Mouse (Mus musculus) MEL (cell line): ENCODE data around the gene Lyg2. TPM values are rescaled to one million over a fixed set of nuclear protein-coding genes. Genes with fewer than 3 reads are reported as not detected.

Experiments used
- DNase-seq: peaks from one replicate; pipeline ENCODE4 v3.0.0; 2011; ENCODE audit warnings: low read depth, low spot score
- H3K27ac ChIP-seq: 2 replicates; pipeline ENCODE4 v1.5.1; 2012; ENCODE audit warnings: low read depth, mild to moderate bottlenecking, control low read depth, low read length, moderate library complexity; ENCODE audit not compliant: control insufficient read depth
- H3K27me3 ChIP-seq, 2 experiments: fragments of 150-350 bp in 1 of 2; sonication (generic) in 1 of 2; 2 replicates each; pipeline ENCODE4 v1.6.1; 2012; ENCODE audit warnings: low read length in 2 of 2, mild to moderate bottlenecking in 2 of 2, improper control_type of control experiment in 1 of 2, moderate library complexity in 1 of 2; ENCODE audit not compliant: insufficient read depth in 2 of 2, control insufficient read depth in 1 of 2
- H3K36me3 ChIP-seq, 2 experiments: 2 replicates each; pipeline ENCODE4 v1.6.1; 2012 to 2014; ENCODE audit warnings: low read length in 2 of 2, improper control_type of control experiment in 1 of 2, inconsistent platforms in 1 of 2, mild to moderate bottlenecking in 1 of 2; ENCODE audit not compliant: insufficient read depth in 2 of 2, control insufficient read depth in 1 of 2
- H3K4me1 ChIP-seq, 2 experiments: fragments of 150-350 bp in 1 of 2; sonication (generic) in 1 of 2; 2 replicates each; pipeline ENCODE4 v1.6.1; 2012; ENCODE audit warnings: low read length in 2 of 2, improper control_type of control experiment in 1 of 2, mild to moderate bottlenecking in 1 of 2; ENCODE audit not compliant: insufficient read depth in 2 of 2, control insufficient read depth in 1 of 2
- H3K4me3 ChIP-seq, 2 experiments: fragments of 150-350 bp in 1 of 2; sonication (generic) in 1 of 2; 2 replicates each; pipeline ENCODE4 v1.5.1; 2012; ENCODE audit warnings: low read depth in 2 of 2, low read length in 2 of 2, mild to moderate bottlenecking in 2 of 2, moderate library complexity in 2 of 2, control low read depth in 1 of 2, improper control_type of control experiment in 1 of 2; ENCODE audit not compliant: control insufficient read depth in 1 of 2, insufficient read depth in 1 of 2
- H3K79me2 ChIP-seq: 2 replicates; pipeline ENCODE4 v1.6.1; 2012; ENCODE audit warnings: mild to moderate bottlenecking, low read length, moderate library complexity; ENCODE audit not compliant: control insufficient read depth, poor library complexity, insufficient read depth
- H3K9ac ChIP-seq: 2 replicates; pipeline ENCODE4 v1.6.1; 2012; ENCODE audit warnings: low read depth, mild to moderate bottlenecking, control low read depth, low read length, moderate library complexity; ENCODE audit not compliant: control insufficient read depth, poor library complexity, severe bottlenecking
- H3K9me3 ChIP-seq: fragments of 150-350 bp; sonication (generic); replicated peaks from 2 replicates; pipeline ENCODE4 v1.6.1; 2012; ENCODE audit warnings: mild to moderate bottlenecking, low read length, improper control_type of control experiment, moderate library complexity; ENCODE audit not compliant: insufficient read depth
- CHD1 ChIP-seq: IDR thresholded peaks from 2 replicates; pipeline ENCODE4 v1.6.1; 2012; ENCODE audit warnings: low read depth, mild to moderate bottlenecking, inconsistent platforms, low read length, improper control_type of control experiment
- CHD2 ChIP-seq: IDR thresholded peaks from 2 replicates; pipeline ENCODE4 v1.6.1; 2011; ENCODE audit warnings: low read length, improper control_type of control experiment
- CTCF ChIP-seq, 3 experiments: IDR thresholded peaks in 2 of 3; conservative IDR thresholded peaks in 1 of 3; 2 replicates each; pipeline ENCODE4 v1.5.1; 2011 to 2012; ENCODE audit warnings: low read length in 3 of 3, low read depth in 2 of 3, mild to moderate bottlenecking in 2 of 3, improper control_type of control experiment in 1 of 3, inconsistent platforms in 1 of 3, mixed read lengths in 1 of 3, moderate library complexity in 1 of 3; ENCODE audit not compliant: control insufficient read depth in 1 of 3, insufficient read depth in 1 of 3, poor library complexity in 1 of 3, severe bottlenecking in 1 of 3
- E2F4 ChIP-seq: IDR thresholded peaks from 2 replicates; pipeline ENCODE4 v1.6.1; 2011; ENCODE audit warnings: low read depth, low read length, improper control_type of control experiment, borderline replicate concordance
- EP300 ChIP-seq, 2 experiments: IDR thresholded peaks; 2 replicates each; pipeline ENCODE4 v1.6.1; 2011; ENCODE audit warnings: improper control_type of control experiment in 2 of 2, low read length in 2 of 2, low read depth in 1 of 2, mild to moderate bottlenecking in 1 of 2
- GABPA ChIP-seq: IDR thresholded peaks from 2 replicates; pipeline ENCODE4 v1.6.1; 2012; ENCODE audit warnings: low read depth, mild to moderate bottlenecking, inconsistent platforms, low read length, improper control_type of control experiment, moderate library complexity
- GATA1 ChIP-seq: IDR thresholded peaks from 2 replicates; pipeline ENCODE4 v1.6.1; 2011; ENCODE audit warnings: low read depth, low read length, improper control_type of control experiment
- HCFC1 ChIP-seq: IDR thresholded peaks from 2 replicates; pipeline ENCODE4 v1.6.1; 2012; ENCODE audit warnings: low read depth, mild to moderate bottlenecking, inconsistent platforms, low read length, improper control_type of control experiment, moderate library complexity
- KAT2A ChIP-seq: conservative IDR thresholded peaks from 2 replicates; pipeline ENCODE4 v1.6.1; 2012; ENCODE audit warnings: low read depth, low read length, improper control_type of control experiment, inconsistent platforms
- MAFK ChIP-seq: IDR thresholded peaks from 2 replicates; pipeline ENCODE4 v1.6.1; 2011; ENCODE audit warnings: low read depth, mild to moderate bottlenecking, low read length, improper control_type of control experiment, borderline replicate concordance
- MAZ ChIP-seq: IDR thresholded peaks from 2 replicates; pipeline ENCODE4 v1.6.1; 2012; ENCODE audit warnings: low read depth, mild to moderate bottlenecking, inconsistent platforms, low read length, improper control_type of control experiment
- MYB ChIP-seq: IDR thresholded peaks from 2 replicates; pipeline ENCODE4 v1.6.1; 2011; ENCODE audit warnings: mild to moderate bottlenecking, low read depth, low read length, improper control_type of control experiment
- MYC ChIP-seq: IDR thresholded peaks from 2 replicates; pipeline ENCODE4 v1.6.1; 2011; ENCODE audit warnings: low read depth, mild to moderate bottlenecking, low read length, improper control_type of control experiment, moderate library complexity
- NELFE ChIP-seq: IDR thresholded peaks from 2 replicates; pipeline ENCODE4 v1.6.1; 2011; ENCODE audit warnings: low read depth, low read length, improper control_type of control experiment
- NRF1 ChIP-seq: IDR thresholded peaks from 2 replicates; pipeline ENCODE4 v1.6.1; 2014; ENCODE audit warnings: low read depth, mild to moderate bottlenecking, inconsistent platforms, low read length, improper control_type of control experiment, moderate library complexity; ENCODE audit not compliant: poor library complexity, insufficient read depth, severe bottlenecking
- POLR2A ChIP-seq, 2 experiments: IDR thresholded peaks; 2 replicates each; pipeline ENCODE4 v1.6.1; 2011 to 2012; ENCODE audit warnings: low read length in 2 of 2, mild to moderate bottlenecking in 2 of 2, control low read depth in 1 of 2, improper control_type of control experiment in 1 of 2, low read depth in 1 of 2, moderate library complexity in 1 of 2; ENCODE audit not compliant: control insufficient read depth in 1 of 2, insufficient read depth in 1 of 2, poor library complexity in 1 of 2
- POLR2AphosphoS2 ChIP-seq: IDR thresholded peaks from 2 replicates; pipeline ENCODE4 v1.6.1; 2011; ENCODE audit warnings: low read length, improper control_type of control experiment
- POLR2AphosphoS5 ChIP-seq: IDR thresholded peaks from 2 replicates; pipeline ENCODE4 v1.6.1; 2012; ENCODE audit warnings: low read depth, borderline replicate concordance, mild to moderate bottlenecking, inconsistent platforms, low read length, moderate library complexity, mixed read lengths
- RAD21 ChIP-seq: IDR thresholded peaks from 2 replicates; pipeline ENCODE4 v1.6.1; 2011; ENCODE audit warnings: mild to moderate bottlenecking, low read depth, low read length, improper control_type of control experiment
- RCOR1 ChIP-seq: IDR thresholded peaks from 2 replicates; pipeline ENCODE4 v1.6.1; 2012; ENCODE audit warnings: low read depth, mild to moderate bottlenecking, inconsistent platforms, low read length, improper control_type of control experiment
- SIN3A ChIP-seq: IDR thresholded peaks from 2 replicates; pipeline ENCODE4 v1.6.1; 2012; ENCODE audit warnings: low read length, improper control_type of control experiment, inconsistent platforms
- SMC3 ChIP-seq: IDR thresholded peaks from 2 replicates; pipeline ENCODE4 v1.6.1; 2011; ENCODE audit warnings: low read depth, low read length, improper control_type of control experiment
- TCF12 ChIP-seq: IDR thresholded peaks from 2 replicates; pipeline ENCODE4 v1.6.1; 2014; ENCODE audit warnings: low read depth, mild to moderate bottlenecking, inconsistent platforms, low read length, improper control_type of control experiment, moderate library complexity
- UBTF ChIP-seq: IDR thresholded peaks from 2 replicates; pipeline ENCODE4 v1.6.1; 2012; ENCODE audit warnings: low read depth, mild to moderate bottlenecking, inconsistent platforms, low read length, improper control_type of control experiment, moderate library complexity, borderline replicate concordance; ENCODE audit not compliant: insufficient read depth
- USF1 ChIP-seq: IDR thresholded peaks from 2 replicates; pipeline ENCODE4 v1.6.1; 2014; ENCODE audit warnings: low read depth, mild to moderate bottlenecking, inconsistent platforms, low read length, improper control_type of control experiment, moderate library complexity
- USF2 ChIP-seq, 2 experiments: IDR thresholded peaks; 2 replicates each; pipeline ENCODE4 v1.6.1; 2011 to 2012; ENCODE audit warnings: improper control_type of control experiment in 2 of 2, low read length in 2 of 2, borderline replicate concordance in 1 of 2, inconsistent platforms in 1 of 2, low read depth in 1 of 2, mild to moderate bottlenecking in 1 of 2; ENCODE audit not compliant: insufficient read depth in 1 of 2
- ZMIZ1 ChIP-seq: IDR thresholded peaks from 2 replicates; pipeline ENCODE4 v1.6.1; 2012; ENCODE audit warnings: low read depth, mild to moderate bottlenecking, inconsistent platforms, low read length, improper control_type of control experiment, moderate library complexity
- ZNF384 ChIP-seq: IDR thresholded peaks from 2 replicates; pipeline ENCODE4 v1.6.1; 2012; ENCODE audit warnings: low read depth, mild to moderate bottlenecking, inconsistent platforms, low read length, improper control_type of control experiment
- polyA plus RNA-seq, 2 experiments: library from polyadenylated mRNA; stranded (reverse) in 1 of 2; unstranded in 1 of 2; fragments of >175 nt in 1 of 2; fragments of >200 nt in 1 of 2; gene quantifications; 2 replicates each; pipeline versions ENCODE4 v1.2.1 to v1.2.4; 2012; ENCODE audit warnings: low replicate concordance in 2 of 2, low read depth in 1 of 2; ENCODE audit not compliant: insufficient read length in 2 of 2, insufficient read depth in 1 of 2, missing spikeins in 1 of 2
- total RNA-seq: library from RNA; depleted of rRNA; stranded (reverse); fragments of 300-350 nt; gene quantifications from 2 replicates; pipeline ENCODE4 v1.2.3, GENCODE M21; 2012

Lyg2 gene
- total and polyA plus RNA-seq, 3 experiments: not detected

DNA sequence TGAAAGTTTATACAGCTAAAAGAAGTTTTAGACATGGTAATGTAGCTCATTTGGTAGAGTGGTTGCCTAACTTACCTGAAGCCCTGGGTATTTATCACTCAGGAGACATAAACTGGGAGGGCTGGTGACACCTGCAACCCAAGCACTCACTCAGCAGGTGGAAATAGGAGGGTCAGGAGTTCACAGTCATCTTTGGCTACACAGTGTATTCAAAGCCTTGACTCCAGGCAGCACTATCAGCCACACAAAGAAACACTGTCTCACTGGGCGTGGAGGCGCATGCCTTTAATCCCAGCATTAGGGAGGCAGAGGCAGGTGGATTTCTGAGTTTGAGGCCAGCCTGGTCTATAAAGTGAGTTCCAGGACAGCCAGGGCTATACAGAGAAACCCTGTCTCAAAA lies 3.5 kb downstream of the Lyg2 start:
- Histone ChIP-seq H3K79me2 (no peaks in the 10 kb centered on the region), H3K9me3 (no peaks in the 10 kb centered on the region), H3K4me3 (no peak overlapping the region), H3K9ac (no peak overlapping the region), H3K27ac (no peak overlapping the region), H3K36me3 (no peaks in the 10 kb centered on the region), H3K27me3 (peaks cover 16 to 20% of the 10 kb centered on the region in 2 experiments), H3K4me1 (no peaks in the 10 kb centered on the region)
- TF ChIP-seq GATA1 (no peak), GABPA (no peak), POLR2AphosphoS5 (no peak), POLR2A (IDR thresholded peaks at IDR 0.05; ENCODE audit: control insufficient read depth in 1 of 2, insufficient read depth in 1 of 2, low read depth in 1 of 2, low read length in 2 of 2, poor library complexity in 1 of 2) (no peak), EP300 (IDR thresholded peaks at IDR 0.05; ENCODE audit: low read depth in 1 of 2, low read length in 2 of 2) (no peak), NRF1 (no peak), UBTF (no peak), RCOR1 (no peak), USF1 (no peak), HCFC1 (no peak), CHD2 (no peak)
- DNase-seq: no peak

GRCm38 (mm10) chr1:37903178-37903577 lies 13.1 kb downstream of the Lyg2 start:
- H3K36me3 ChIP-seq: peaks cover 0 to 2% of the 10 kb centered on the region in 2 experiments; a peak in 2 of 4 replicates
- no peak overlapping the region for H3K27ac ChIP-seq
- H3K79me2 ChIP-seq: no peaks in the 10 kb centered on the region
- no peak overlapping the region for H3K4me3 ChIP-seq
- H3K4me1 ChIP-seq: no peaks in the 10 kb centered on the region
- DNase-seq: peak; percentile 69
- no peak overlapping the region for H3K9ac ChIP-seq
- H3K9me3 ChIP-seq: no peaks in the 10 kb centered on the region
- peaks cover 0 to 3% of the 10 kb centered on the region in 2 experiments; a peak in 3 of 4 replicates for H3K27me3 ChIP-seq
- TF ChIP-seq NRF1: no peak
- TF ChIP-seq GATA1: no peak
- peak; percentile 55 for TF ChIP-seq RAD21
- TF ChIP-seq NELFE: no peak
- no peak for TF ChIP-seq CHD1
- TF ChIP-seq GABPA: no peak
- no peak for TF ChIP-seq UBTF
- TF ChIP-seq HCFC1: no peak
- no peak for TF ChIP-seq POLR2AphosphoS2
- no peak for TF ChIP-seq USF2 (IDR thresholded peaks at IDR 0.05; ENCODE audit: borderline replicate concordance in 1 of 2, insufficient read depth in 1 of 2, low read depth in 1 of 2, low read length in 2 of 2)
- no peak for TF ChIP-seq EP300 (IDR thresholded peaks at IDR 0.05; ENCODE audit: low read depth in 1 of 2, low read length in 2 of 2)
- no peak for TF ChIP-seq KAT2A
- no peak for TF ChIP-seq MYB
- TF ChIP-seq SIN3A: peak; percentile 37; the same call in 1 of the 2 replicates
- no peak for TF ChIP-seq USF1
- TF ChIP-seq MAFK: no peak
- peak; percentile 73 for TF ChIP-seq SMC3
- no peak for TF ChIP-seq POLR2A (IDR thresholded peaks at IDR 0.05; ENCODE audit: control insufficient read depth in 1 of 2, insufficient read depth in 1 of 2, low read depth in 1 of 2, low read length in 2 of 2, poor library complexity in 1 of 2)
- TF ChIP-seq CTCF (IDR thresholded peaks at IDR 0.05 in 2 of 3, conservative IDR thresholded peaks at IDR 0.05 in 1 of 3; ENCODE audit: control insufficient read depth in 1 of 3, insufficient read depth in 1 of 3, low read depth in 2 of 3, low read length in 3 of 3, poor library complexity in 1 of 3, severe bottlenecking in 1 of 3): peak; percentile 31 to 65 (median 49)
- no peak for TF ChIP-seq POLR2AphosphoS5
- TF ChIP-seq ZMIZ1: no peak
- 0 out of 2 replicates have a peak, but pooled peaks have one; percentile 8 for TF ChIP-seq TCF12
- no peak for TF ChIP-seq CHD2
- TF ChIP-seq ZNF384: no peak
- no peak for TF ChIP-seq E2F4
- no peak for TF ChIP-seq MAZ
- no peak for TF ChIP-seq MYC
